In the genomic region with DNA sequence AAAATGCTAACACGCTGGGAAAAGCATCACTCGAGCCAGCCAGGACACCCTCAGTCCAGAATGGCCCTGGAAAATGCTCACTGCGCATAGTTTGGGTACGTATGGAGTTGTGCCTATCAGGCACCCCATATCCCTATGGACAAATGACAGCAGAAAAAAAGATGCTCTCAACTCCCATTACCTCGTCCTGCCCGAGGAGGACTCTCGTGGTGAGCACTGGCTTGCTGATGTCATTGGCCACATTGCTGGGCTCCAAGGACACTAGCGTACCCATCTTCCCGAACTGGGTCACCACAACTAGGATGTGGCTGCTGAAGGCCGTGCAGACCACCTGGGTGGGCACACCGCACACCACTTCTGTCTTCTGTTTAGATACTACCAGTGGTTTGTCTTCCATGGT, we compare ENCODE assay signal across 8 mouse cellular contexts. TPM values are rescaled to one million over a fixed set of nuclear protein-coding genes. Genes with fewer than 3 reads are reported as not detected.
DNase-seq lines count a peak whose midpoint lies in the region; ATAC-seq and TF ChIP-seq lines count a peak whose summit lies in the region.

No protein-coding gene starts in this region.

- ATAC-seq in lung, embryonic 14.5 days (ENCODE audit: insufficient read depth), result no peak
- no peak for ATAC-seq in embryonic facial prominence, embryonic 14.5 days (ENCODE audit: low read depth)
- ATAC-seq in intestine, postnatal 0 days, result no peak
- no peak for ATAC-seq in neural tube, embryonic 14.5 days (ENCODE audit: low read depth)

- no peaks in the 10 kb centered on the region for H3K27me3 ChIP-seq in lung, embryonic 14.5 days (ENCODE audit: insufficient read depth, low read length)
- no peaks in the 10 kb centered on the region for H3K27me3 ChIP-seq in embryonic facial prominence, embryonic 14.5 days (replicated peaks; ENCODE audit: control insufficient read depth, insufficient read depth, low read length)
- H3K27me3 ChIP-seq in intestine, postnatal 0 days (replicated peaks; ENCODE audit: control insufficient read depth, insufficient read depth, low read length), result no peaks in the 10 kb centered on the region
- no peaks in the 10 kb centered on the region for H3K27me3 ChIP-seq in neural tube, embryonic 14.5 days (ENCODE audit: control insufficient read depth, insufficient read depth, low read length)

- peak overlapping the region; percentile 95 for H3K4me2 ChIP-seq in lung, embryonic 14.5 days
- H3K4me2 ChIP-seq in embryonic facial prominence, embryonic 14.5 days (ENCODE audit: low read depth, low read length), result peak overlapping the region; percentile 92
- peak overlapping the region; percentile 88 for H3K4me2 ChIP-seq in intestine, postnatal 0 days (replicated peaks; ENCODE audit: low read depth)
- H3K4me2 ChIP-seq in neural tube, embryonic 14.5 days (ENCODE audit: low read depth, low read length), result peak overlapping the region; percentile 97

- no peak overlapping the region for H3K27ac ChIP-seq in lung, embryonic 14.5 days (ENCODE audit: low read depth)
- no peak overlapping the region for H3K27ac ChIP-seq in embryonic facial prominence, embryonic 14.5 days (replicated peaks; ENCODE audit: low read depth, low read length)
- H3K27ac ChIP-seq in intestine, postnatal 0 days (ENCODE audit: low read depth, low read length), result peak overlapping the region; percentile 64; the same call in 1 of the 2 replicates
- no peak overlapping the region for H3K27ac ChIP-seq in neural tube, embryonic 14.5 days (ENCODE audit: low read depth, low read length)

- 33% methylated on average over 11 of the region's 11 CpGs for WGBS in lung, embryonic 14.5 days
- WGBS in embryonic facial prominence, embryonic 14.5 days, result 33% methylated on average over 11 of the region's 11 CpGs
- WGBS in intestine, postnatal 0 days, result 30% methylated on average over 11 of the region's 11 CpGs
- 42% methylated on average over 11 of the region's 11 CpGs for WGBS in neural tube, embryonic 14.5 days

- DNase-seq in lung, embryonic 14.5 days, result no peak
- no peak for DNase-seq in lung, postnatal 14 days
- DNase-seq in embryonic facial prominence, embryonic 14.5 days (ENCODE audit: low spot score), result no peak
- DNase-seq in adrenal gland, adult (ENCODE audit: inconsistent age in 2 of 2, low spot score in 1 of 2), result no peak
- no peak for DNase-seq in natural killer cell, adult 2 months (ENCODE audit: low spot score in 2 of 2)
- no peak for DNase-seq in frontal cortex, postnatal 10 days (ENCODE audit: low spot score in 2 of 2)

- H3K9ac ChIP-seq in lung, embryonic 14.5 days, result peak overlapping the region; percentile 79
- H3K9ac ChIP-seq in embryonic facial prominence, embryonic 14.5 days (ENCODE audit: low read depth, low read length), result peak overlapping the region; percentile 68
- peak overlapping the region; percentile 79 for H3K9ac ChIP-seq in intestine, postnatal 0 days (ENCODE audit: low read depth, low read length)
- peak overlapping the region; percentile 79 for H3K9ac ChIP-seq in neural tube, embryonic 14.5 days (replicated peaks; ENCODE audit: low read depth, low read length)

- peaks cover 31% of the 10 kb centered on the region; the same call in 1 of the 2 replicates for H3K36me3 ChIP-seq in lung, embryonic 14.5 days (ENCODE audit: insufficient read depth)
- H3K36me3 ChIP-seq in embryonic facial prominence, embryonic 14.5 days (ENCODE audit: control insufficient read depth, insufficient read depth, low read length), result peaks cover 28% of the 10 kb centered on the region
- peaks cover 19% of the 10 kb centered on the region; the same call in 1 of the 2 replicates for H3K36me3 ChIP-seq in intestine, postnatal 0 days (ENCODE audit: control insufficient read depth, insufficient read depth)
- peaks cover 15% of the 10 kb centered on the region for H3K36me3 ChIP-seq in neural tube, embryonic 14.5 days (ENCODE audit: control insufficient read depth, insufficient read depth, low read length)

- H3K4me3 ChIP-seq in lung, embryonic 14.5 days (ENCODE audit: low read depth, low read length), result peak overlapping the region; percentile 89
- H3K4me3 ChIP-seq in embryonic facial prominence, embryonic 14.5 days (ENCODE audit: low read depth, low read length), result peak overlapping the region; percentile 69
- peak overlapping the region; percentile 88 for H3K4me3 ChIP-seq in intestine, postnatal 0 days (ENCODE audit: low read depth, low read length)
- peak overlapping the region; percentile 84 for H3K4me3 ChIP-seq in neural tube, embryonic 14.5 days (ENCODE audit: low read depth, low read length)

- H3K4me1 ChIP-seq in lung, embryonic 14.5 days (ENCODE audit: insufficient read depth), result 0 out of 2 replicates have a peak, but pooled peaks cover 5% of the 10 kb centered on the region
- H3K4me1 ChIP-seq in embryonic facial prominence, embryonic 14.5 days (ENCODE audit: control insufficient read depth, insufficient read depth, low read length), result peaks cover 8% of the 10 kb centered on the region; the same call in 1 of the 2 replicates
- peaks cover 9% of the 10 kb centered on the region for H3K4me1 ChIP-seq in intestine, postnatal 0 days (replicated peaks; ENCODE audit: control insufficient read depth, insufficient read depth, low read length)
- peaks cover 12% of the 10 kb centered on the region for H3K4me1 ChIP-seq in neural tube, embryonic 14.5 days (ENCODE audit: control insufficient read depth, insufficient read depth, low read length)

- no peak for TF ChIP-seq CTCF in lung, embryonic 14.5 days (IDR thresholded peaks at IDR 0.05; ENCODE audit: low read depth)
- TF ChIP-seq CTCF in intestine, postnatal 0 days (IDR thresholded peaks at IDR 0.05; ENCODE audit: low read depth), result no peak

- no peaks in the 10 kb centered on the region for H3K9me3 ChIP-seq in lung, embryonic 14.5 days (ENCODE audit: low read depth, low read length)
- H3K9me3 ChIP-seq in embryonic facial prominence, embryonic 14.5 days (ENCODE audit: control insufficient read depth, low read length), result no peaks in the 10 kb centered on the region
- H3K9me3 ChIP-seq in intestine, postnatal 0 days (ENCODE audit: control insufficient read depth), result no peaks in the 10 kb centered on the region
- no peaks in the 10 kb centered on the region for H3K9me3 ChIP-seq in neural tube, embryonic 14.5 days (ENCODE audit: control insufficient read depth, low read length)

RNA-seq across cellular contexts. Expression of gene Gm26938, which starts 0.3 kb away (rescaled TPM):
- not detected in 2 replicates for polyA plus RNA-seq in lung, embryonic 14.5 days (2014; fragmentation: Nextera tagmentation; extraction: Ambion mirVana)
- polyA plus RNA-seq in embryonic facial prominence, embryonic 14.5 days (2014; fragmentation: Nextera tagmentation; extraction: Ambion mirVana), result not detected in 2 replicates
- not detected in 2 replicates for polyA plus RNA-seq in intestine, postnatal 0 days (2015; fragmentation: Nextera tagmentation; extraction: Ambion mirVana)
- polyA plus RNA-seq in neural tube, embryonic 14.5 days (2014; fragmentation: Nextera tagmentation; extraction: Ambion mirVana), result not detected in 2 replicates

RNA-seq across cellular contexts. Expression of gene Psmg3, which starts 0.7 kb away (rescaled TPM):
- 78.8 and 79.3 TPM in 2 replicates for polyA plus RNA-seq in lung, embryonic 14.5 days (2014; fragmentation: Nextera tagmentation; extraction: Ambion mirVana)
- polyA plus RNA-seq in embryonic facial prominence, embryonic 14.5 days (2014; fragmentation: Nextera tagmentation; extraction: Ambion mirVana), result 61.2 and 61.8 TPM in 2 replicates
- 33.9 and 34.4 TPM in 2 replicates for polyA plus RNA-seq in intestine, postnatal 0 days (2015; fragmentation: Nextera tagmentation; extraction: Ambion mirVana)
- 71.1 TPM in 2 replicates for polyA plus RNA-seq in neural tube, embryonic 14.5 days (2014; fragmentation: Nextera tagmentation; extraction: Ambion mirVana)

RNA-seq across cellular contexts. Expression of gene Tmem184a, which starts 6.2 kb away (rescaled TPM):
- polyA plus RNA-seq in lung, embryonic 14.5 days (2014; fragmentation: Nextera tagmentation; extraction: Ambion mirVana), result 8.4 and 10.5 TPM in 2 replicates
- 4.3 and 5.5 TPM in 2 replicates for polyA plus RNA-seq in embryonic facial prominence, embryonic 14.5 days (2014; fragmentation: Nextera tagmentation; extraction: Ambion mirVana)
- polyA plus RNA-seq in intestine, postnatal 0 days (2015; fragmentation: Nextera tagmentation; extraction: Ambion mirVana), result 197 and 218 TPM in 2 replicates
- polyA plus RNA-seq in neural tube, embryonic 14.5 days (2014; fragmentation: Nextera tagmentation; extraction: Ambion mirVana), result 0.23 TPM in 1 of 2 replicates, not detected in the other

RNA-seq across cellular contexts. Expression of gene Mafk, which starts 34.6 kb away (rescaled TPM):
- 8.0 and 10.0 TPM in 2 replicates for polyA plus RNA-seq in lung, embryonic 14.5 days (2014; fragmentation: Nextera tagmentation; extraction: Ambion mirVana)
- 7.1 and 8.1 TPM in 2 replicates for polyA plus RNA-seq in embryonic facial prominence, embryonic 14.5 days (2014; fragmentation: Nextera tagmentation; extraction: Ambion mirVana)
- 23.1 and 25.5 TPM in 2 replicates for polyA plus RNA-seq in intestine, postnatal 0 days (2015; fragmentation: Nextera tagmentation; extraction: Ambion mirVana)
- 5.7 and 8.9 TPM in 2 replicates for polyA plus RNA-seq in neural tube, embryonic 14.5 days (2014; fragmentation: Nextera tagmentation; extraction: Ambion mirVana)

RNA-seq across cellular contexts. Expression of gene Ints1, which starts 50.5 kb away (rescaled TPM):
- polyA plus RNA-seq in lung, embryonic 14.5 days (2014; fragmentation: Nextera tagmentation; extraction: Ambion mirVana), result 37.6 and 39.8 TPM in 2 replicates
- 28.0 and 31.9 TPM in 2 replicates for polyA plus RNA-seq in embryonic facial prominence, embryonic 14.5 days (2014; fragmentation: Nextera tagmentation; extraction: Ambion mirVana)
- polyA plus RNA-seq in intestine, postnatal 0 days (2015; fragmentation: Nextera tagmentation; extraction: Ambion mirVana), result 9.9 and 12.7 TPM in 2 replicates
- 35.4 and 39.6 TPM in 2 replicates for polyA plus RNA-seq in neural tube, embryonic 14.5 days (2014; fragmentation: Nextera tagmentation; extraction: Ambion mirVana)

Comparison
In these comparisons a context has a peak if more than half of its experiments do, and no peak if none do; other contexts are left out.
1. RNA of gene Tmem184a, which starts 6.2 kb away (polyA plus RNA-seq): 197 to 218 TPM in intestine, postnatal 0 days; 8.4 to 10.5 TPM in lung, embryonic 14.5 days, 4.3 to 5.5 TPM in embryonic facial prominence, embryonic 14.5 days and 0.23 TPM in neural tube, embryonic 14.5 days; every median in the first group is over 10 times any median in the second.
2. Peak in every context shown above with its lines, with median percentiles within 50 percentile points of each other: H3K4me2 ChIP-seq, H3K4me3 ChIP-seq and H3K9ac ChIP-seq.